Mouse (Mus musculus) spleen, postnatal 14 days (tissue): ENCODE results near the gene Pex14.
"Not testable (repeated sequence)": the region's sequence is repeated elsewhere in the genome, so short reads cannot be mapped to it uniquely, and the experiment has no call there.

Experiments
- DNase-seq, 2 experiments: peaks; one replicate each; pipeline ENCODE4 v3.0.0; 2021 to 2022; ENCODE audit warnings: low spot score in 2 of 2

Gene Pex14

GRCm38 (mm10) chr4:149099369-149100017 lies at the start of gene Pex14:
Pex14 (minus strand) TSS chr4:149099876.
- DNase-seq = peak; percentile 74 to 82

- no peak for DNase-seq
These were observed 49.5 kb upstream of the Pex14 start for GRCm38 (mm10) chr4:149149196-149149595.

GRCm38 (mm10) chr4:149148084-149148483 lies 48.4 kb upstream of the Pex14 start:
- no peak for DNase-seq

GRCm38 (mm10) chr4:149147528-149147927 lies 47.9 kb upstream of the Pex14 start:
- DNase-seq = no peak

- no peak for DNase-seq
These were observed 45.5 kb upstream of the Pex14 start for GRCm38 (mm10) chr4:149145151-149145550.

GRCm38 (mm10) chr4:149144459-149144858 lies 44.8 kb upstream of the Pex14 start:
- DNase-seq = peak; percentile 52 to 69

GRCm38 (mm10) chr4:149143594-149143993 lies 43.9 kb upstream of the Pex14 start:
- no peak for DNase-seq

- DNase-seq = no peak
These were observed 38.8 kb upstream of the Pex14 start for GRCm38 (mm10) chr4:149138515-149138914.

GRCm38 (mm10) chr4:149136982-149137770 lies 37.5 kb upstream of the Pex14 start, which contains the start of gene Cenps:
Cenps (minus strand) TSS chr4:149137629.
- peak; percentile 81 to 91 for DNase-seq

GRCm38 (mm10) chr4:149136116-149136850 lies 36.6 kb upstream of the Pex14 start:
- DNase-seq = no peak

GRCm38 (mm10) chr4:149133395-149133794 lies 33.7 kb upstream of the Pex14 start:
- DNase-seq = no peak

- peak; percentile 31 to 32 for DNase-seq
These were observed 32.3 kb upstream of the Pex14 start for GRCm38 (mm10) chr4:149131789-149132565.

- DNase-seq = no peak
These were observed 31.5 kb upstream of the Pex14 start for GRCm38 (mm10) chr4:149131021-149131752.

- no peak for DNase-seq
These were observed 28.8 kb upstream of the Pex14 start for GRCm38 (mm10) chr4:149128467-149128866.

- no peak for DNase-seq
These were observed 27.0 kb upstream of the Pex14 start, which contains the start of gene Cort for GRCm38 (mm10) chr4:149126663-149127062. Cort (minus strand) TSS chr4:149126763.

- no peak for DNase-seq
These were observed 26.4 kb upstream of the Pex14 start for GRCm38 (mm10) chr4:149126115-149126509.

GRCm38 (mm10) chr4:149125341-149126114 lies 25.9 kb upstream of the Pex14 start:
- DNase-seq = no peak

- no peak for DNase-seq
These were observed 23.8 kb upstream of the Pex14 start for GRCm38 (mm10) chr4:149123432-149123831.

GRCm38 (mm10) chr4:149119978-149120562 lies 20.4 kb upstream of the Pex14 start:
- DNase-seq = not testable (repeated sequence)
